Mouse (Mus musculus): ENCODE results near the gene Tpbpb.

DNA sequence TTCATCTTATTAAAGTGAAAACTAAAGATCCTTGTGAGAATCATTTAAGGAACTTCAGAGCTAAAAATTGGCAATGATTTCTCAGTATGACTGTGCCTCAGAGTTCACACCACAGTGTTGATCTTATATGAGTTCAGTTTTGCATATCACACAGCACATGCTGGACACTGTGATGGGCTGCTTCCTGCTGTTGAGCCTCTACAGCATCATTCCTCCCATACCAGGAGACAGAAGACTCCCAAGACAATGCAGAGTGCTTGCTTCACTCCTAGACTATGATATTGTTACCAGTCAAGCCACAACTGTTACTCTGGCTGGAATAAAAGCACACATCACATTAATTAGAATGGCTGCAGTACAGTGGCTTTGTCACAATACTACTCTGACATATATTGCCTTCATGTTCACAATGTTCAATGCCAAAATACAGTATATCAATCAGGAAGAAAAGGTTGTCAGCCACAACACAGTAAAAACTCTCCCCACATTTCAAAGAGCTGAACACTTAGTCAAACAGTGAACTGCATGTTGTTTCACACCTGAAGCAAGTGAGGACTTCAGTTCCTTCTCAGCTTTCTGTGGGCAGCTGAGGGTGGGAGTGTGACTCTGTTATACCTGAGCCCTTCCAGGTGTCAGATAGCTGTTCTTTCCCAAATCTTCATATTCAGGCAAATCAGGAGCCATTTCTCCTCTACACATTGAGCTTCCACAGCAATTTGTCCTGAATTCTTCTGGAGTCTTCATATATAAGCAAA lies 9.1 kb downstream of the Tpbpb start:
- TF ChIP-seq CTCF (IDR thresholded peaks at IDR 0.05; ENCODE audit: low read depth) = no peak
- no peak for TF ChIP-seq EP300 (IDR thresholded peaks at IDR 0.05; ENCODE audit: low read depth)
